Mouse (Mus musculus) midbrain, embryonic 11.5 days (tissue): ENCODE results near the gene Mia2. TPM values are rescaled to one million over a fixed set of nuclear protein-coding genes. Genes with fewer than 3 reads are reported as not detected.

Experiments
- ATAC-seq: fragments of 200-750 bp; cut with Nextera tagmentation; 2 replicates; pipeline ENCODE4 v1.8.0; 2017; ENCODE audit warnings: moderate TSS enrichment, moderate library complexity; ENCODE audit not compliant: low FRiP score
- DNase-seq: peaks from one replicate; pipeline ENCODE4 v3.0.0; 2015; ENCODE audit warnings: low spot score; ENCODE audit errors: missing footprints
- H3K27ac ChIP-seq: fragments of 300-500 bp; sonication (generic); 2 replicates; pipeline ENCODE4 v1.5.1; 2014; ENCODE audit warnings: low read depth, low read length
- H3K27me3 ChIP-seq: fragments of 300-500 bp; sonication (generic); 2 replicates; pipeline ENCODE4 v1.6.1; 2014; ENCODE audit warnings: mild to moderate bottlenecking, low read length, moderate library complexity, mixed read lengths; ENCODE audit not compliant: control insufficient read depth, insufficient read depth
- H3K36me3 ChIP-seq: fragments of 300-500 bp; sonication (generic); 2 replicates; pipeline ENCODE4 v1.6.1; 2014; ENCODE audit warnings: mild to moderate bottlenecking, low read length, moderate library complexity, mixed read lengths; ENCODE audit not compliant: control insufficient read depth, insufficient read depth
- H3K4me1 ChIP-seq: fragments of 300-500 bp; sonication (generic); 2 replicates; pipeline ENCODE4 v1.6.1; 2014; ENCODE audit warnings: low read length; ENCODE audit not compliant: control insufficient read depth, insufficient read depth
- H3K4me2 ChIP-seq: fragments of 300-500 bp; sonication (generic); 2 replicates; pipeline ENCODE4 v1.6.1; 2014; ENCODE audit warnings: mild to moderate bottlenecking, moderate library complexity
- H3K4me3 ChIP-seq: fragments of 300-500 bp; sonication (generic); 2 replicates; pipeline ENCODE4 v1.5.1; 2014; ENCODE audit warnings: low read depth, low read length
- H3K9ac ChIP-seq: fragments of 300-500 bp; sonication (generic); 2 replicates; pipeline ENCODE4 v1.6.1; 2014; ENCODE audit warnings: low read length
- H3K9me3 ChIP-seq: fragments of 300-500 bp; sonication (generic); 2 replicates; pipeline ENCODE4 v1.6.1; 2016; ENCODE audit warnings: low read length; ENCODE audit not compliant: control insufficient read depth
- WGBS: fragments of 180-500 bp; shearing (Covaris S2); extraction: QIAGEN DNeasy Blood & Tissue Kit; methylation state at CpG from one replicate; pipeline ENCODE4 v1.1.7; 2014; 5-methylcytosine and 5-hydroxymethylcytosine counted together
- polyA plus RNA-seq: library from polyadenylated mRNA; unstranded; fragments of >200 nt; fragmentation: Nextera tagmentation; extraction: Ambion mirVana; gene quantifications from 2 replicates; pipeline ENCODE4 v1.2.1, GENCODE M21; 2014

Mia2 gene
- polyA plus RNA-seq, 1 experiment from 2014 or later: 55.4 TPM

GRCm38 (mm10) chr12:59077883-59078282 lies 17.7 kb upstream of the Mia2 start:
- no peaks in the 10 kb centered on the region for H3K4me1 ChIP-seq
- no peaks in the 10 kb centered on the region for H3K36me3 ChIP-seq
- 96% methylated on average over 3 of the region's 3 CpGs for WGBS
- no peak for ATAC-seq
- H3K27ac ChIP-seq: no peak overlapping the region
- no peak for DNase-seq
- H3K27me3 ChIP-seq: no peaks in the 10 kb centered on the region
- H3K9ac ChIP-seq: no peak overlapping the region
- no peaks in the 10 kb centered on the region for H3K9me3 ChIP-seq
- no peak overlapping the region for H3K4me2 ChIP-seq
- no peak overlapping the region for H3K4me3 ChIP-seq

GRCm38 (mm10) chr12:59080461-59080860 lies 15.1 kb upstream of the Mia2 start:
- Histone ChIP-seq H3K27ac (no peak overlapping the region), H3K4me2 (no peak overlapping the region), H3K9ac (no peak overlapping the region), H3K36me3 (no peaks in the 10 kb centered on the region), H3K27me3 (no peaks in the 10 kb centered on the region), H3K9me3 (no peaks in the 10 kb centered on the region), H3K4me1 (no peaks in the 10 kb centered on the region), H3K4me3 (no peak overlapping the region)
- DNase-seq (no peak), ATAC-seq (no peak)
- WGBS: 81% methylated on average over 4 of the region's 4 CpGs

- Histone ChIP-seq H3K27ac (no peak overlapping the region), H3K9ac (no peak overlapping the region), H3K4me2 (no peak overlapping the region), H3K9me3 (no peaks in the 10 kb centered on the region), H3K36me3 (no peaks in the 10 kb centered on the region), H3K4me1 (no peaks in the 10 kb centered on the region), H3K27me3 (no peaks in the 10 kb centered on the region), H3K4me3 (no peak overlapping the region)
- WGBS: 74% methylated on average over 5 of the region's 5 CpGs
- ATAC-seq: no peak
- DNase-seq: no peak
Measured at GRCm38 (mm10) chr12:59084446-59084845, 11.2 kb upstream of the Mia2 start.

- Histone ChIP-seq H3K27ac (no peak overlapping the region), H3K9ac (no peak overlapping the region), H3K4me3 (no peak overlapping the region), H3K4me2 (no peak overlapping the region), H3K9me3 (no peaks in the 10 kb centered on the region), H3K4me1 (no peaks in the 10 kb centered on the region), H3K36me3 (no peaks in the 10 kb centered on the region), H3K27me3 (no peaks in the 10 kb centered on the region)
- WGBS: 88% methylated on average over 5 of the region's 5 CpGs
- DNase-seq (no peak), ATAC-seq (no peak)
Measured at GRCm38 (mm10) chr12:59086171-59086570, 9.4 kb upstream of the Mia2 start.

- no peak for ATAC-seq
Measured at GRCm38 (mm10) chr12:59093543-59093942, 2.1 kb upstream of the Mia2 start.

GRCm38 (mm10) chr12:59104771-59105170 lies 9.2 kb downstream of the Mia2 start:
- Histone ChIP-seq H3K9me3 (no peaks in the 10 kb centered on the region), H3K4me3 (no peak overlapping the region), H3K4me2 (no peak overlapping the region), H3K27ac (no peak overlapping the region), H3K4me1 (no peaks in the 10 kb centered on the region), H3K9ac (no peak overlapping the region), H3K27me3 (no peaks in the 10 kb centered on the region), H3K36me3 (no peaks in the 10 kb centered on the region)
- ATAC-seq (no peak), DNase-seq (no peak)
- WGBS: 86% methylated on average over 5 of the region's 5 CpGs

More at GRCm38 (mm10) chr12:59093543-59093942, 2.1 kb upstream of the Mia2 start:
- Histone ChIP-seq H3K4me3 (no peak overlapping the region), H3K27me3 (no peaks in the 10 kb centered on the region), H3K27ac (no peak overlapping the region), H3K9ac (no peak overlapping the region), H3K4me2 (no peak overlapping the region), H3K36me3 (no peaks in the 10 kb centered on the region), H3K4me1 (no peaks in the 10 kb centered on the region), H3K9me3 (no peaks in the 10 kb centered on the region)
- WGBS: 64% methylated on average over 2 of the region's 2 CpGs
- no peak for DNase-seq

GRCm38 (mm10) chr12:59105914-59106313 lies 10.3 kb downstream of the Mia2 start:
- Histone ChIP-seq H3K4me3 (no peak overlapping the region), H3K36me3 (no peaks in the 10 kb centered on the region), H3K4me1 (no peaks in the 10 kb centered on the region), H3K27me3 (no peaks in the 10 kb centered on the region), H3K9ac (no peak overlapping the region), H3K4me2 (no peak overlapping the region), H3K9me3 (no peaks in the 10 kb centered on the region), H3K27ac (no peak overlapping the region)
- WGBS: 91% methylated on average over 6 of the region's 6 CpGs
- ATAC-seq (no peak), DNase-seq (no peak)

- 90% methylated on average over 5 of the region's 5 CpGs for WGBS
- DNase-seq (no peak), ATAC-seq (no peak)
- no peak overlapping the region for H3K9ac ChIP-seq
- H3K27me3 ChIP-seq: no peaks in the 10 kb centered on the region
- H3K9me3 ChIP-seq: no peaks in the 10 kb centered on the region
- no peaks in the 10 kb centered on the region for H3K4me1 ChIP-seq
- no peak overlapping the region for H3K27ac ChIP-seq
- no peak overlapping the region for H3K4me3 ChIP-seq
- H3K4me2 ChIP-seq: no peak overlapping the region
- H3K36me3 ChIP-seq: no peaks in the 10 kb centered on the region
Measured at GRCm38 (mm10) chr12:59106491-59106890, 10.9 kb downstream of the Mia2 start.

GRCm38 (mm10) chr12:59107926-59108325 lies 12.3 kb downstream of the Mia2 start:
- 85% methylated on average over 4 of the region's 4 CpGs for WGBS
- Histone ChIP-seq H3K4me1 (no peaks in the 10 kb centered on the region), H3K4me3 (no peak overlapping the region), H3K4me2 (no peak overlapping the region), H3K27ac (no peak overlapping the region), H3K9ac (no peak overlapping the region), H3K36me3 (no peaks in the 10 kb centered on the region), H3K9me3 (no peaks in the 10 kb centered on the region), H3K27me3 (no peaks in the 10 kb centered on the region)
- DNase-seq (no peak), ATAC-seq (no peak)

GRCm38 (mm10) chr12:59117184-59117583 lies 21.6 kb downstream of the Mia2 start:
- WGBS: 84% methylated on average over 3 of the region's 3 CpGs
- Histone ChIP-seq H3K27ac (no peak overlapping the region), H3K9ac (no peak overlapping the region), H3K9me3 (no peaks in the 10 kb centered on the region), H3K4me2 (no peak overlapping the region), H3K4me1 (no peaks in the 10 kb centered on the region), H3K27me3 (no peaks in the 10 kb centered on the region), H3K36me3 (no peaks in the 10 kb centered on the region), H3K4me3 (no peak overlapping the region)
- ATAC-seq (no peak), DNase-seq (no peak)
